Mouse (Mus musculus): ENCODE data around the gene Lin54. TPM values are rescaled to one million over a fixed set of nuclear protein-coding genes. Genes with fewer than 3 reads are reported as not detected.

Gene Lin54
- polyA plus RNA-seq, 1 experiment from 2014 or later = 14.8 TPM

GRCm38 (mm10) chr5:100483569-100483968, 16.9 kb downstream of the Lin54 start:
- Histone ChIP-seq H3K27ac (no peak overlapping the region), H3K9ac (no peak overlapping the region), H3K4me1 (no peaks in the 10 kb centered on the region), H3K36me3 (peaks cover 9% of the 10 kb centered on the region; the same call in 1 of the 2 replicates), H3K9me3 (no peaks in the 10 kb centered on the region), H3K4me2 (replicated peaks) (no peak overlapping the region), H3K4me3 (no peak overlapping the region), H3K27me3 (replicated peaks) (no peaks in the 10 kb centered on the region)
- ATAC-seq (ENCODE audit: low FRiP score, low read depth) = no peak

- Histone ChIP-seq H3K4me2 (replicated peaks) (no peak overlapping the region), H3K4me1 (no peaks in the 10 kb centered on the region), H3K27ac (no peak overlapping the region), H3K36me3 (peaks cover 11% of the 10 kb centered on the region), H3K9me3 (no peaks in the 10 kb centered on the region), H3K27me3 (replicated peaks) (no peaks in the 10 kb centered on the region), H3K9ac (no peak overlapping the region), H3K4me3 (no peak overlapping the region)
- 91% methylated on average over 9 of the region's 9 CpGs for WGBS
- no peak for ATAC-seq (ENCODE audit: low FRiP score, low read depth)
Measured at GRCm38 (mm10) chr5:100477604-100478003, 22.8 kb downstream of the Lin54 start.

- Histone ChIP-seq H3K4me2 (replicated peaks) (no peak overlapping the region), H3K27me3 (replicated peaks) (no peaks in the 10 kb centered on the region), H3K9me3 (no peaks in the 10 kb centered on the region), H3K4me3 (no peak overlapping the region), H3K9ac (no peak overlapping the region), H3K4me1 (no peaks in the 10 kb centered on the region), H3K36me3 (peaks cover 11% of the 10 kb centered on the region), H3K27ac (no peak overlapping the region)
- WGBS = 80% methylated on average over 3 of the region's 3 CpGs
- ATAC-seq (ENCODE audit: low FRiP score, low read depth) = no peak
Measured at GRCm38 (mm10) chr5:100476328-100476727, 24.1 kb downstream of the Lin54 start.

- H3K4me1 ChIP-seq = no peaks in the 10 kb centered on the region
- H3K9me3 ChIP-seq = no peaks in the 10 kb centered on the region
- ATAC-seq (ENCODE audit: low FRiP score, low read depth) = no peak
- peaks cover 6% of the 10 kb centered on the region for H3K36me3 ChIP-seq
- no peak overlapping the region for H3K4me3 ChIP-seq
- no peaks in the 10 kb centered on the region for H3K27me3 ChIP-seq (replicated peaks)
- H3K9ac ChIP-seq = no peak overlapping the region
- 92% methylated on average over 7 of the region's 7 CpGs for WGBS
- H3K27ac ChIP-seq = no peak overlapping the region
- H3K4me2 ChIP-seq (replicated peaks) = no peak overlapping the region
Measured at GRCm38 (mm10) chr5:100467336-100467735, 33.1 kb downstream of the Lin54 start.

- 94% methylated on average over 10 of the region's 10 CpGs for WGBS
Measured at GRCm38 (mm10) chr5:100466624-100467023, 33.8 kb downstream of the Lin54 start.

GRCm38 (mm10) chr5:100462374-100462773, 38.1 kb downstream of the Lin54 start:
- H3K27ac ChIP-seq = no peak overlapping the region
- no peak overlapping the region for H3K4me2 ChIP-seq (replicated peaks)
- no peak for ATAC-seq (ENCODE audit: low FRiP score, low read depth)
- H3K4me1 ChIP-seq = no peaks in the 10 kb centered on the region
- no peaks in the 10 kb centered on the region for H3K27me3 ChIP-seq (replicated peaks)
- H3K9ac ChIP-seq = no peak overlapping the region
- 91% methylated on average over 2 of the region's 2 CpGs for WGBS
- H3K4me3 ChIP-seq = no peak overlapping the region
- no peaks in the 10 kb centered on the region for H3K9me3 ChIP-seq
- peaks cover 22% of the 10 kb centered on the region for H3K36me3 ChIP-seq

More at GRCm38 (mm10) chr5:100466624-100467023, 33.8 kb downstream of the Lin54 start:
- H3K27ac ChIP-seq = no peak overlapping the region
- no peaks in the 10 kb centered on the region for H3K9me3 ChIP-seq
- H3K9ac ChIP-seq = no peak overlapping the region
- peaks cover 6% of the 10 kb centered on the region for H3K36me3 ChIP-seq
- no peak overlapping the region for H3K4me2 ChIP-seq (replicated peaks)
- H3K27me3 ChIP-seq (replicated peaks) = no peaks in the 10 kb centered on the region
- no peak overlapping the region for H3K4me3 ChIP-seq
- H3K4me1 ChIP-seq = no peaks in the 10 kb centered on the region
- ATAC-seq (ENCODE audit: low FRiP score, low read depth) = no peak

- Histone ChIP-seq H3K4me3 (no peak overlapping the region), H3K9ac (no peak overlapping the region), H3K4me2 (replicated peaks) (no peak overlapping the region), H3K36me3 (peaks cover 22% of the 10 kb centered on the region), H3K4me1 (no peaks in the 10 kb centered on the region), H3K27ac (no peak overlapping the region), H3K9me3 (no peaks in the 10 kb centered on the region), H3K27me3 (replicated peaks) (no peaks in the 10 kb centered on the region)
- 94% methylated on average over 9 of the region's 9 CpGs for WGBS
- no peak for ATAC-seq (ENCODE audit: low FRiP score, low read depth)
Measured at GRCm38 (mm10) chr5:100461526-100461925, 38.9 kb downstream of the Lin54 start.

- no peak for ATAC-seq (ENCODE audit: low FRiP score, low read depth)
- Histone ChIP-seq H3K36me3 (peaks cover 25% of the 10 kb centered on the region), H3K4me1 (no peaks in the 10 kb centered on the region), H3K27me3 (replicated peaks) (no peaks in the 10 kb centered on the region), H3K4me3 (no peak overlapping the region), H3K9me3 (no peaks in the 10 kb centered on the region), H3K27ac (no peak overlapping the region), H3K4me2 (replicated peaks) (no peak overlapping the region), H3K9ac (no peak overlapping the region)
- 91% methylated on average over 5 of the region's 5 CpGs for WGBS
Measured at GRCm38 (mm10) chr5:100459468-100459867, 41.0 kb downstream of the Lin54 start.

- Histone ChIP-seq H3K27ac (no peak overlapping the region), H3K4me3 (no peak overlapping the region), H3K9me3 (no peaks in the 10 kb centered on the region), H3K9ac (no peak overlapping the region), H3K4me1 (no peaks in the 10 kb centered on the region), H3K4me2 (replicated peaks) (no peak overlapping the region), H3K27me3 (replicated peaks) (no peaks in the 10 kb centered on the region), H3K36me3 (peaks cover 44% of the 10 kb centered on the region)
- 78% methylated on average over 2 of the region's 2 CpGs for WGBS
- no peak for ATAC-seq (ENCODE audit: low FRiP score, low read depth)
Measured at GRCm38 (mm10) chr5:100451871-100452270, 48.6 kb downstream of the Lin54 start.

- 95% methylated on average over 14 of the region's 14 CpGs for WGBS
- no peak overlapping the region for H3K4me2 ChIP-seq (replicated peaks)
- no peaks in the 10 kb centered on the region for H3K27me3 ChIP-seq (replicated peaks)
- H3K4me1 ChIP-seq = no peaks in the 10 kb centered on the region
- H3K9me3 ChIP-seq = no peaks in the 10 kb centered on the region
- H3K4me3 ChIP-seq = no peak overlapping the region
- H3K27ac ChIP-seq = no peak overlapping the region
- H3K9ac ChIP-seq = no peak overlapping the region
- no peak for ATAC-seq (ENCODE audit: low FRiP score, low read depth)
- H3K36me3 ChIP-seq = peaks cover 19% of the 10 kb centered on the region; the same call in 1 of the 2 replicates
Measured at GRCm38 (mm10) chr5:100438796-100439195, 61.6 kb downstream of the Lin54 start.

GRCm38 (mm10) chr5:100437917-100438316, 62.5 kb downstream of the Lin54 start:
- H3K9me3 ChIP-seq = no peaks in the 10 kb centered on the region
- H3K9ac ChIP-seq = no peak overlapping the region
- H3K4me3 ChIP-seq = no peak overlapping the region
- peaks cover 19% of the 10 kb centered on the region; the same call in 1 of the 2 replicates for H3K36me3 ChIP-seq
- no peak overlapping the region for H3K4me2 ChIP-seq (replicated peaks)
- ATAC-seq (ENCODE audit: low FRiP score, low read depth) = no peak
- 92% methylated on average over 5 of the region's 5 CpGs for WGBS
- H3K27ac ChIP-seq = no peak overlapping the region
- H3K27me3 ChIP-seq (replicated peaks) = no peaks in the 10 kb centered on the region
- no peaks in the 10 kb centered on the region for H3K4me1 ChIP-seq

GRCm38 (mm10) chr5:100437086-100437485, 63.4 kb downstream of the Lin54 start:
- Histone ChIP-seq H3K4me2 (replicated peaks) (no peak overlapping the region), H3K9me3 (no peaks in the 10 kb centered on the region), H3K9ac (no peak overlapping the region), H3K4me1 (no peaks in the 10 kb centered on the region), H3K36me3 (peaks cover 19% of the 10 kb centered on the region; the same call in 1 of the 2 replicates), H3K27me3 (replicated peaks) (no peaks in the 10 kb centered on the region), H3K4me3 (no peak overlapping the region), H3K27ac (no peak overlapping the region)
- ATAC-seq (ENCODE audit: low FRiP score, low read depth) = no peak
- WGBS = 98% methylated on average over 4 of the region's 4 CpGs

GRCm38 (mm10) chr5:100430966-100431365, 69.5 kb downstream of the Lin54 start:
- no peak overlapping the region for H3K4me3 ChIP-seq
- no peak overlapping the region for H3K9ac ChIP-seq
- 61% methylated on average over 2 of the region's 2 CpGs for WGBS
- H3K27me3 ChIP-seq (replicated peaks) = no peaks in the 10 kb centered on the region
- no peaks in the 10 kb centered on the region for H3K9me3 ChIP-seq
- H3K27ac ChIP-seq = no peak overlapping the region
- ATAC-seq (ENCODE audit: low FRiP score, low read depth) = no peak
- H3K36me3 ChIP-seq = peaks cover 19% of the 10 kb centered on the region
- H3K4me2 ChIP-seq (replicated peaks) = no peak overlapping the region
- H3K4me1 ChIP-seq = peaks cover 33% of the 10 kb centered on the region

Measured in neural tube, embryonic 12.5 days (tissue).